Mouse (Mus musculus) liver, adult 2 months (tissue): Measurements from ENCODE around the gene Etv5.

Experiments used
- CTCF ChIP-seq: fragments of 200-500 bp; IDR thresholded peaks from 2 replicates; pipeline ENCODE4 v1.5.1; 2011; ENCODE audit warnings: low read depth, low read length, control low read depth
- POLR2A ChIP-seq: fragments of 200-500 bp; IDR thresholded peaks from 2 replicates; pipeline ENCODE4 v1.6.1; 2011; ENCODE audit warnings: low read length, control low read depth; ENCODE audit not compliant: insufficient read depth; ENCODE audit errors: extremely low read depth

DNA sequence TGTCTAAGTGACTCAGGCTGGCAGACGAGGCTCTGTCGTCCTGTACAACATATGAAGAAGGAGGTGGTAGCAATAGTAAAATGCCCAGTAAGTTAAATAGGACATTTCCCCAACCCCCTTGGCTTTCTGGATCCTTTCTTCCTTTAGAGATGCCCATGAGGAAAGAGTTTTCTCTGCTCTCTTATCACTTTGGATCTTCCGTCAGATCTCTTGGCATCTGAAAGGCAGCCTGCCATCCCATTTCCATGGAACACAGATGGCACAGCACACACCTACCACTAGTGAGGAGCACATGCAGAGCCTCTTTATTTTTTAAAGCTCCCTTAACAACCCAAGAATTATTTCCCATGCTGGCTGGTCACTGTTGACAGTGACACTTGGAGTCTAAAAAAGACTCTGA is 22.7 kb upstream of the Etv5 start:
- TF ChIP-seq CTCF (no peak), POLR2A (no peak)
